Mouse (Mus musculus): ENCODE measurements at regions not wholly inside any gene's neighbourhood (a gene's known extent, or its start where the extent isn't known, plus 50 kb on each side); places are given as distances from the start of the nearest gene placed in this dataset.

DNA sequence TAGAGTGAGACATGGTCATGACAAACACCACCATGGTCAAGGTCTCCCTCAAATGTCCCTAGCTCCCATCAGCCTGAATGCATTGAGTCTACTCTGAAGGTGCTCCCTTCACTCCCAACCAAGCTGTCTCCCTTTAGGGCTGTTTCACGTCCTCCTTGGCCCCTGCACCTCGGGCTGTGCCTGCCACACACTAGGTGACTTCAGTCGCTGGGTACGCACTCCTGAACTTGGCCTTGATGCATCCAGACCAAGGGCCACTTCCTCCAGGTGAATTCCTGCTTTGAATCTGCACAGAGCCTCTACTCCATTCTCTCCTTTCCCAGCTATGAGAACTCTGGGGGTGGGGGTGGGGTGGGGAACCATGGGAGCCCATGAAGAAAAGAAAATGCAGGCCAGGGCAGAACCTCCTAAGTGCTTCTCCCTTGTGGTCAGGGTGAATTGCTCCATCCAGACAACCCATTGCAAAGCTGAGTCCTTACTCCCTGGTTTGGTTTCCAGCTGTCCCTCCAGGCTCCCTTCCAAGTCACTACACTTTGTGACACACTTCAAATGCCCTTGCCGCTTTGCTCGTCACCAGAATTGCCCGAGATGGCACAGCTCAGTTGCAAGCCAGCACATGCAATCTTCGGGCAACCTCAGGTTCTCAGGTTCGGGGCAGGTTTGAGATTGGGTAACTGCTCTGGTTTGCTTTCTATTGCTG, 65.3 kb upstream of the 1700021F07Rik start:
- no peak for DNase-seq

DNA sequence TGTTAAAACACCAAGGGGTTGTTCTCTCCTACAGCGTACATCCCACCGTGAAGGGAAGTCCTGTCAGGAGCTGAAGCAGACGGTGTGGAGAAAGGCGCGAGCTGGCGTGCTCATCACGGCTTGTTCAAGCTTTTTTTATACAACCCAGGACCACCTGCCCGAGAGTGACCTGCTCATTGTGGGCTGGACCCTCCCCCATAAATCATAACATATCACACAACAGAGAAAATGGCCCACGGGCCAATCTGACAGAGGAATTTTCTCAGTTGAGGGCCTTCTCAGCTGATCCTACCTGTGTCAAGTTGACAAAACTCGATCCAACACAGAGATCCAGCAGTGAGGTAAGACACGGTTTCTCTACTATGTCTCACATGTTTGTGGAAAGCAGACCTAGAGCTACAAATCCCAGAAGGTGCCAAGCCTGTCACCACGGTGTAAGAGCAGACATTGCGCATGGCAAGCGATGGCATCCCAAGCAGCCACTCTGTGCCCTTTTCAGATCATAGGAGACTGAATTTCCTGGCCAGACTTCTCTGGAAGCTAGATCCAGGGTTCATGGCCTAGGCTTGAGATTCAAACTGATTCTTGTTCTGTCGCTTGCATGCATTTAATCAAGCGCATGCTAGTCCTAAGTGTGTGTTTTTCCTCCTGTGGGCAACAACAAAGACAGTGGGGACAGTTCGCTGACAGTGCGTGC, 64.6 kb upstream of the 1700021F07Rik start:
- DNase-seq: no peak

DNA sequence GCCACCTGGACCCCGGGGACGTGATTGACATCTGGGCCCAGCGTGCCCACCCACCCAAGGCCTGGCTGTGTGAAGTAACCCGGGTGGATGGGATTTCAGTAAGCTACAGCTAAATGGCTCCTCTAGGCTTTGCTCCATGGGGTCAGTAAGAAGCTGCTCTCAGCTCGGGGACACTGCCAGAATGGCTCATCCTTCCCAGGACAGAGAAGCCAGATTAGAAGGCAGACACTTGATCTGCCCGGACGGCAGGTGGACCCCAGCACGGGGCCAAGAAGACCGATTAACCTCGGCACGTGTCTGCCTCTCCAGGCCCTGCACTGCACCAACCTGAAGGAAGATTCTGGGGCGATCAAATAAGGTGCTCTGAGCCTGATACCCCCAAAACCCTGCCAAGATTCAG, 63.5 kb upstream of the 1700021F07Rik start:
- DNase-seq: no peak

DNA sequence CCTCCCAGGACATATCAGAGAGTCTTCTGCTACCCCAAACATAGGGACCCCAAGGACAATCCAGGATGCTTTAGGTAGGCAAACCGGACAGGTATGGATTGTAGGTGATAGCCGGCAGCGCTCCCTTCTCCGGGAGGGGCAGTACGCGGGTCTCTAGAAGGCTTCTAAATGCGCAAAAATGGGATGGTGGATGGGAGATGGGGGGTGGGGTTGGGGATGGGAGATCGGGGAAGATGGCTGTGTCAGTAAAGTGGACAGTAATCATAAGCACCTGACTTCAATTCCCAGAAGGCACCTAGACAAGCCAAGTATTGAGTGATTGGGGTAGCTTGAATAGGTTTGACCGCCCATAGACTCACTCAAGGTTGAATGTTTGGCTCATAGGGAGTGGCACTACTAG, 59.1 kb upstream of the 1700021F07Rik start:
- DNase-seq: no peak

DNA sequence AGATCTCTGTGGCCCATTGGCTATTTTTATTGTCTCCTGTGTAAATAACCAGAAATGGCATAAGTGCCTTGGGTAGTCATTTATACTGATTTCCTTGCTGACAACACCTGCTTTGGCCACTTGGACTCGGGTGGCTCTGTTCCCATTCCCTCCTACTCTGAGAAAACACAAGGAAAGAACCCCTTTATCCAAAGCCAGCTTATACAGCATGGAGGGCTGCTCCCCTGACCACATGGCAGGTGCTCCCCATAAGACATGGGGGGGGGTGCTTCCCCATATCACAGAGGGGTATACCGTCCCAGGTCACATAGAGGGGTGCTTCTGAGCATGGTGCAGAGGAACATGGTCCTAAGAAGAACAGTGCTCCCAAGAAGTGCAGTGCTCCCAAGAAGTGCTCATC, 57.8 kb upstream of the 1700021F07Rik start:
- DNase-seq: no peak

DNA sequence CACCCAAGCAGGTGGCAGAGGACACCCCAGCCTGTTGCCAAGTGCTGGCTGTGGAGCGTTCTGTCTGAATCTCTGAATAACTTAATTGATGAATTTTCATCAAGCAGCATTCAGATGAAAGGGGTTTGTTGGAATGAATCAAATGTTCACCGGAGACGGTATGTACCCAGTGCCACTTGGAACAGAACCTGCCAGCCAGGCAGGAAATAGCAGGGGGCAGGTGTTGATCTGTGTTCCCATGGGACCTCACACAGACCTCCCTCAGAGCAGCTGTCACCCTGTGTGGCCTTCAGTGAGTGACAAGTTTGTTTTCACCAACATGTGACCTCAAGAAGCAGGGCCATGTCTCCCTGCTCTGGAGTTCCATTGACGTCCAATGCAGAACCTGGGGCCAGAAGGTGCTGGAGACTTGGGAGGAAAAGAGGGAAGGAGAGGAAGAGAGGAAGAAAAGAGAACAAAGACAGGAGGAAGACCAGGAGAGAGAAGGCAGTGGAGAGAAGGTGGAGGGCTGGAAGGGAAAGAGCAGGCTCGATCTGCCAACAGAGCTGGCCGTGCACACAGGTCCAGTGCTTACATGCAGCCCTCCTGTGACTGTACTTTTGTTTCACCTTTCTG, 57.3 kb upstream of the 1700021F07Rik start:
- DNase-seq: no peak

DNA sequence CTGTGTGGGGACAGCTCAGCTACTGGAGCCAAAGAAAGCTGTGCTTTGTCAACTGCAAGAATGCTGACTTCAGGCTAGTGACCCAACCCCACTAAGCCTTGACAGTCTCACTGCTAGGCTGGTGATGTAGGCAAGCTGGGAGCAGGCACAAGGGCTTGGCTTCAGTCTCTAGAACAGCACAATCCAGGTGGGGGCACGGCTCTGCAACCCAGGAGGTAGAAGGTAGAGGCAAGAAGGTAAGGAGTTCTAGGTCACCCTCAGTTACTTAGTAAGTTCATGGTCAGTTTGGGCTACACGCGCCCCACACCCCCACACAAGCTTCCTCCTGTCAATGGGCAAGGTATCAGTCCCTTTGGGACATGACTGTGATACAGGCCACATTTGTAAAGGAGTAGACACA, 54.2 kb upstream of the 1700021F07Rik start:
- no peak for DNase-seq

DNA sequence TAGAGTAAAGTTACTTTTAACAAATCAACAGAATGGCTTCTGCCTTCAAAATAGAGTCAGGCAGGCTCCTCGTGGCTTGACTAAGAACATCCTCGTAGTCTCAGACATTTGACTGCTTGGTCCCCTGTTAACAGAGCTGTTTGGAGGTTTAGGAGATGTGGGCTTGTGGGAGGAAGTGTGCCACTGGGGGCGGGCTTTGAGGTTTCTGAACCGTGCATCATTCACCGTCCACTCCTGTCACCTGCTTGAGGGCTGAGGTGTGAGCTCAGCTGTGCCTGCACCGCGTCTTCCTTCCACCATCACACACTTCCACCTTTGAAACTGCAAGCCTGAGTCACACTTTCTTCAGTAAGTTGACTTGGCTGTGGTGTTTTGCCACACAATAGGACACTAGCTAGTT, 52.6 kb upstream of the 1700021F07Rik start:
- DNase-seq: no peak

Measured in cerebellum, adult 9-11 months (tissue).